Mouse (Mus musculus) hindlimb bud, embryonic 11.5 days (tissue): ENCODE data around the gene Ppfia4.

Experiments used
- DNase-seq: peaks from one replicate; pipeline ENCODE4 v3.0.0-alpha.2; 2012; ENCODE audit warnings: low read depth, low spot score; ENCODE audit errors: extremely low spot score

The Ppfia4 gene

DNA sequence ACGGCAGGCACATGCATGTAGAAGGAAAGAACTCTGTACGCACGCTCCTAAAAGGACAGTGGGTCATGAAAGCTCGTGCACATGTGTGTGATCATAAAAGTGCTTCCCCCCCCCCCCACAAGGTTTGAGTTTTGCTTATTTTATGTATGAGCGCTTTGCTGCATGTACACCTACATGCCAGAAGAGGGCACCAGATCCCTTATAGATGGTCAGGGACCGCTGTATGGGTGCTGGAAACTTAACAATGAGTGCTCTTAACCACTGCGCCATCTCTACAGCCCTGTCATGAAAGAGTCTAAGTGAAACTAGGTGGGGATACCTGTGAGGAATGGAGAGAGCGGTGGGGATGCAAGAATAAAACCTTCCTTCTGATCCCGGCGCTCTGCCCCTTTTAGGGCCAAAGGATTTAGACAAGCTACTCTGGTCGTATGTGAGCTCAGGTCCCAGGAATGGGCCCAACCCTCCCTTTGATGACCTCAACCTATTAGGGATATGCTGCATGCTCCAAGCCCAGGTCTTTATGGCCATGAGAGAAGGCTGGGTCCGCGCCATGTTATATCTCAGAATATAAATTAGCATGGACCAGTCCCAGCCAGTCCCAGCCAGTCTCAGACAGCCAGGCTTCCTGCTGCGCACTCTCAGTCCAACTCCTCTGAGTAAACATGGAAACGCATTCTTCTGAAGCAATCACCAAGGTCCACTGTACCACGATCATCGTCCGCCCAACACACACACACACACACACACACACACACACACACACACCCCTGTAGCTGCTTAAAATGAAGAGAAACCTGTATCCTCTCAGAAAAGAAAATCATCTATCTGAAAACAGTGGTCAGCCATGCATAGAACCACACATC, 7.3 kb upstream of the Ppfia4 start:
- no peak for DNase-seq

DNA sequence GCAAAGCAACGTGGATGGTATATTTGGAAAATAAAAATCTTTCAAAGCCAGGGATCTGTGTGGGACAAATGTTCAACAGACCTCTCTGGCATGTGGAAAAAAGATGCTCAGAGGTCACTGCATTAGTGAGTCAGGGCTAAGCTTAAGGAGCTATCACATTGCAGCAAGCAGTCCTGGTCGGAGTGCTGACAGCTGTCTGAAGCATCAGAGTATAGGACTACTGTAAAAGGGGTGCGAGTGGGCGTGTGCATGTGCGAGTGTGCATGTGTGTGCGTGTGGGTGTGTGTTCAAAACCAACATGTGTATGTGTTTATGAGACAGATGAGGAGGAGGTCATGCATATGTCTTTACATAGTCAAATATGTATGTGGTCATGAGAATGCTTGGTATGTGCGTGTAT, 6.4 kb upstream of the Ppfia4 start:
- no peak for DNase-seq

DNA sequence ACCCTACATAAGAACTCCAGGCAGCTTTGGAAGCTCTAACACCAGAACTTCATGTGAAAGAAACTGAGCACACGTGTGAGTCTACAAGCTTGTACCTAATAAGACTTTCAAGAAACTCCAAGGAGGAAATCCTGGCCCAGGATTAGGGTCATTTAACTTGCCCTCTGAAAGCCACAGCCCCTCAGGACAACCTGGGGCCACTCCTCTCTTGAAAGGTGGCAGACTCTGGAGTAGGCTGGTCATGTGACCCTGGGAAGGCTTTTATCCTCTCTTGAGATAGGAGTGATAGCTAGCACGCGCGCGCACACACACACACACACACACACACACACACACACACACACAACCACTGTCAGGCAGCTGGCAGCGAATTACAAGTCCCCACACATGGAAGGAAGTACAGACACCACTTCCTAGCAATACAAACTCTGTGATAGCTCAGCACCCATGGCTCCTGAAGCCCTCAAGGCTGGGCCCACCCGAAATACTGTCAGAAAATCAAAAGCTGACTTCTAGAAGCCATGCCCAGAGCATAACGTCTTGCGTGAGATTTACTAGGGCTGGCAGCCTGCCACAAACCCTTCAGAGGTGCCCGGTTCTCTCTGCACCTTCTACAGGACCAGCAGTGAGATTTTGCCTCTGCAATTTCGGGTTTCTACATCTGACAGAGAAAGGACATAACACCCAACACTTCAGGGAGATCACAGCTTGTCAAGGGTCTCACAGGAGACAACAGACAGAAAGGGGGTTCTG, 4.4 kb upstream of the Ppfia4 start:
- no peak for DNase-seq

DNA sequence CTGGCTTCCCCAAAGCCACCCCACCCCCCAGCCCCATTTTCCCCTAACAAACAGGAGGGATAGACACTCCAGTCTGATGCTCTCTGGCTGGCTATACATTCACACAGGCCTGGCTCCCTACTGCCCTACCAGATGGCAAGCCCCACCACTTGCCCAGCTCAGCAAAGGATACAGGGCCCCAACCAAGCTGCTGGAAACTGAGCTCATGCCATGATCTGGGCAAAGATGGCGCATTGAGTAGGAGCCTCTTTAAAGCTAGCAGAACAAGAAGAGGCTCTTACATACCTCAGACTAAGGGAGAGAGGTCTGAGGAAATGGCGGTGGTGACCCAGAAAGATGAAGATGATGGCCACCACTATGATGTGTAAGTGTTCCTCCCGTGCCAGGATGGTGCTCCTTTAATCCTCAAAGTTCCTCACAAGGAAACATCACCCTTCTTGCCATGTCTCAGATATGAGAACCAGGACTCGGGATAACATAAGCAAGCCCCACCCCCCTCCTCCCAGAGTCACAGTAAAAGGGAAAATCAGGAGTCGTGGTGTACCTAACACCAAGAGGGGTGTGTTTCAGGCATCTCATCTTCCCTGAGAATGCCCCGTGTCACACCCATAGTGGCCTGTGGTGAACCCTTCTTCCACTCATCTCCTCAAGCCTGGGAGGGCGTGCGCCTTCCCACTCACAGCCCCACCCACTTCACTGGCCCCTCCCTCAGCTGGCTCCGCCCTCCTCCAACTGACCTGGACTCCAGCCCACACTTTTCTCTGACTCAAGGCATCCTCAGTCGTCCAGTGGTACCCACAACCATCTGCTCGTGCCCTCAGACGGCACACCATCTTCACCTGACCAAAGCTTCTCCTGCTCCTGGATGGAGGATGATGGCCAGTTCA, 3.4 kb upstream of the Ppfia4 start:
- DNase-seq, result no peak

DNA sequence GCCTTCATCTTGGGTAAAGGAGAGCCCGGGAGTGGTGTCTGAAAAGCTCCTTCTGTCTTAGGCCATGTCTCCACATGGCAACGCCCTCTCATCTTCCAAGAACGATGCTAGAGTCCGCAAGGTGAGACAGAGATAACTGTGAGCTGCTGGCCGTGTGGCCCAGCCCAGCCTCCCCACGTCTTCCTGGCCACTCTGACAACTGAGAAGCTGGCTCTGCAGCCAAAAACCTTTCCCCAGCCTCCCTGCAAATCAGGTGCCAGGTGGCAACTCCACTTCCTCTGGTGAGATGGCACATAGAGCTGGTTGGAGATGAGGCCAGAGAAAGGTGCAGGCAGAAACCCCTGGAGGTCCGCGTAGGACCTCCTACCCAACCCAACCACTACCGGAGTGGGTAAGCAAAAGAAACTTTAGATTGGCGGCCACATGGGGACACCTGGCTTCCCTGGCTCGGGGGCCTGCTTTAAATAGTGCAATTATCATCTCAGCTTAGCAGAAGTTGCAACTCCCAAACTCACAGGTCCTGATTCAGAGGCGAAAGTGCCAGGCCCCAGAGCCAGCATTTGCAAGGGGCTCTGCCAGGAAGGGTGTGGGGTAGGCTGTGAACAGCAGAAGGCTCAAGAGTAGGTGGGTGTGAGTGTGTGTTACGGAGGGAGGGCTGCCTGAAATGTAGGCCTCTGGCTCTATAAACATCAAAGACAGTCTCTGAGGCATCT, 2.6 kb upstream of the Ppfia4 start:
- DNase-seq, result no peak

DNA sequence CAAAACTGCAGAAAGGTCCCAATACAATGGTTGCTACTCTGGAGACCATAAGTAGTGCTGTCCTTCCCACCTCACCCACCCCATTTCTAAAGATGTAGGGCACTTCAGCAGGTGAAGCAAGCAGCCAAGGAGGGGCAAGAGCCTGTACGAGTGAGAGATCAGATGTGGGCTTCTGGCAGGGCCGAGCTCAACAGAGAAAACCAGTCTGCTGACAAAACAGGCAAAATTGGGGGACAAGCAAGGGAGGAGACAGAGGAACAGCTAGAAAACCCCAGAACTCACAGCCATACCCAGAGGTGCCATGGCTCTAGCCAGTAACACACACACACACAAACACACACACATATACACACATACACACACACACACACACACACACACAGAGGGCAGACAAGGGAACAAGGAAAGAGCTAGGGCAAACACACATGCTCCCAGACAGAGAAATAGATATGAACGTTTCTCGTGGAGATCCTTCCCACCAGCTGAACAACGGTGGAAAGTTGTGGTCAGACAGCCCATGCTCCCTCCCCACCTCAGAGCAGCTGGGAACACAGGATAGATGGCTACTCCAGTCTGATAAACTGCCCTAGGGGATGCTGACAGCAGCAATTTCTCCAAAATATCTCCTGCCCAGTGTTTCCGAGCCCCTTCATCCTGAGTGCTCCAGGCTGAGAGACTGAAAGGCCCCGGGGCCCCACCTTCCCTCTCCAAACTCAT, 1.5 kb upstream of the Ppfia4 start:
- DNase-seq, result no peak

DNA sequence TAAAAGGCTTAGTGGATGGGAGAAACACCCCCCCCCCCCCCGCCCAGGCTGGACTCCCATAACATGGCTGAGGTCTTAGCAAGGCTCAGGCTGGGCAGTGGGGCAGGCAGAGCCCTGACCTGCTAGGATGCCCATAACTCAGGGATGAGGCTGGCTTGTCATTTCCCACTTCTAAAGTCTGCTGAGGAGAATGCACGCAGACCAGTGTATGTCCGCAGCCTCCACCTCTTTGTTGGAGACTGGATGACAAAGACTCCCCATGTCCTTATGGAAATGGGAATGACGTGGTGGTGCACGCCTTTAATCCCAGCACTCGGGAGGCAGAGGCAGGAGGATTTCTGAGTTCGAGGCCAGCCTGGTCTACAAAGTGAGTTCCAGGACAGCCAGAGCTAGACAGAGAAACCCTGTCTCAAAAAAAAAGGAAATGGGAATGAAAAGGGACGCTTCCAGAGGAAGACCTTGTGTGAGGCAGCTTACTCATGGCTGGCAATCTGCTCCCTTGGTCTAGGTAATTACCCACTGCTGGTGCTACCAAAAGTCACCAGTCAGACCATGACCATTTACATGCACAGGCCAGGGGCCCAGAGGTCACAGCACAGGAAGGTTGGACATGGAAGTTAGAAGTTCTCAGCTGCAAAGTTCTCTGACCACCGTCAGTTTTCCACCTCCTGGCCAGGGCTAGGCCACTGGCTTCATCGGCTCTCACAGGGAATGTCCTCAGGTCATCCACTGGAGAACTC, 813 bp upstream of the Ppfia4 start:
- DNase-seq, result no peak

DNA sequence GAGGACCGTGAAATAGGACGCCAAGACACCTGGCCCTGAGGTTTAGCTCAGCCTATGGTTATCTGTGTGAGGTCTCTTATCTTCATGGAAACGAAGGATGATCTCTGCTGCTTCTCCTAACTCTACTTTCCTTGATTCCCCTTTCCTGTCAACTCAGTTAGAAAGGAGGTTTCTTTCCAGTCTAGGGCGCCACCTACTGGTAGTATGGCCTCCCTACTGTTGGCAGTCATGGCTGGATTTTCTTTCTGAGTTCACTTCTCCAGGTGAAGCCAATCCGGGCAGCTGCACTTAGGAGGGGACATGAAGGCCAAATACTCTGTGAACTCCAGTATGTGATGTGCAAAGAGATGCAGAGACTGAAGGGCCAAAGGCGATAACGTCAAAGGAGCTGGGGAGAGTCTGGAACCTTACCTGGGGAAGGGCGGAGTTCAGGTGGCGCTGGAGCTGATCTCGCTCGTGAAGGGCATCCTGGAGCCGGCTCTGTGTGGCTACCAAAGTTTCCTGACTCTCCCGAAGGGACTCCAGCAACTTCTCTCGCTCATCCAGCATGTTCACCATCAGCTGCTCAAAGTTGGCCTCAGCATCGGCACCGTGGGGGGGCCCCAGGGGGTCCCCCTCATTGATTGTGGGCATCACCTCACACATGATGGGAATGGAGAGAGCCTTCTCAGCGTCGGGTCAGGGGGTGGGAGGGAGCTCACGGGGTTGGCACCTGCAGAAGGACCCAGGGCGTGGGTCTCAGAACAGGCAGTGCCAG, 671 bp downstream of the Ppfia4 start:
- peak; percentile 46 for DNase-seq

DNA sequence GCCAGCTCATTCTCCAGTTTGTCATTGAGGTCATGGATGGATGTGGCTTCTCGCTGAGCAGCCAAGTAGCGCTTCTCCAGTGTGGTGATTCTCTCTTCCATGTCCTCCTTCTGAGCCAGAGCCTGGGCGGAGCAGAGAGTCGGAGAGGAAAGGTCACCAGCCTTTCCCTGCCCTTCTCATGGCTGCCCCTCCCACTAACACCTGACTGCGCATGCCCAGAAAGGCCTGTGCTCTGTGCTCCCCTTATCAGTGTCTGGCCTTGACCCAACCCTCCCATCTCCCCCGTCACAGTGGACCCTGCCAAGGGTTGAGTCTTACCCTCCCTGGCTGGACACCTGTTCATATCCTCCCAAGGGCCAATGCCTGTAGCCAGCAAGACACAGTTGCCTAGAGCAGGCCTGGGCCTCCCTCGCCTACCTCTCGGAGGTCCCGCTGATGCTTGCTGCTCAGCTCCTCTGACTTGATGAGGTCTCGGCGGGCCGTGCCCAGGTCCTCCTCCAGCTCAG, 5.8 kb downstream of the Ppfia4 start:
- DNase-seq, result no peak

DNA sequence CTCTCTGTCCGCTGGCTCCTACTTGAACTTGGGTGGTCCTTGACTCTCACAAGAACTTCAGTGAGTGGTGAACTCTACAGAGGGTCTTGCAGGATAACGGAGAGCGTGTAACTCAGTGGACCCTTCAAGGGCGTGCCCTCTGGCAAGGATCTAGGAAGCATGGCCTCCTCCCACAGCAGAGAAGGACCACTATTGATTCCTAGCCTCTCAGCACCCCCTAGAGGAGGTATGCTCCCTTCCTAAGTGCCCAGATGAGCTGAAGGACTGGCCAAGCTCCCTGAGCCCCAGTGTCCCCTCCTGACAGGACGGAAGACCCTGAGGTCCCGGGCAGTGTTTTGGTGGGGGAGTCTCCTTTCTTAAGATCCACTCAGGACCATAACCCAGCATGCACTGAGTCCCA, 10.1 kb downstream of the Ppfia4 start:
- DNase-seq, result no peak

DNA sequence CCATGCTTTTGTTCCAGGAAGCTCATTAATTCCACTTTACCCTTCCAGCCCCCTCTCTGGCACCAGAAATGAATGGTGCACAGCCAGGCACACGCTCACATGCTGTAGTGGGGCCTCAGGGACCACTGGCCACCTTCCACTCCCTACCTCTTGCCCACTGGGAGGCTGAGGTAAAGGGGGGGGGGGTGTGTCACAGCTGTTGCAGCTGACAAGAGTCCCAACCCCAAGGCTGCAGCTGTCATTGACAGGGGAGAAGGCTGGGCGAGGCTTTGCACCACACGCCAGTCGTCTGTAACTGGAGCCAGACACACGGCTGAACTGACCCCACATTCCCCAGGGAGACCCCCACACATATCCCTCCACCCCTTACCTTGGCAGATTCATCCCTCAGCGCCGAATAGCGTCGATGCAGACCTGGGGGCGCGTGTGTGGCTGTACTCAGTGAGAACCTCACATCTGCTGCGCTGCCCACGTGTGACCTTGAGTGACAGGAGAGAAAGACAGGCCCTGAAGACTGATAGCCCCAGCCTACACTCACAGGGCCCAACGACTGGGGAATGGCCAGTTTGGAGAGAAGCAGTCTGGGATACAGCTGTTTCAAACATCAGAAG, 11.9 kb downstream of the Ppfia4 start:
- DNase-seq, result no peak

DNA sequence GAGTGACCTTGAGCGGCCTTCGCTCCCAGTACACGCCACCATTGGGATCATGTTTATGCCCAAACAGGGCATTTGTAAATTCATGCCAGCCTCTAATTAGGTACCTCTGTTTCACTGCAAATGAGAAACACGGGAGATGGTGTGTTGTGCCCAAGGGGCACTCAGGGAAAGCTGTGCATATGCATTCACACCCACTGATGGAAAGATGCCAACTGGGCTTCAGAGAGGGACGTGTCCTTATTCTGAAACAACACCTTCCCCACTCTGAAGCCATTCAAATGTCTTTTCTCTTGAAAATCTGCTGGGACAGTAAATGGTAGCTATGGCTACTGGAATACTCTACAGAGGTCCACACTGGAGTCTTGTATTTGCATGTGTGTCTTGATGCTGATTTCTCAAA, 14.5 kb downstream of the Ppfia4 start:
- no peak for DNase-seq

DNA sequence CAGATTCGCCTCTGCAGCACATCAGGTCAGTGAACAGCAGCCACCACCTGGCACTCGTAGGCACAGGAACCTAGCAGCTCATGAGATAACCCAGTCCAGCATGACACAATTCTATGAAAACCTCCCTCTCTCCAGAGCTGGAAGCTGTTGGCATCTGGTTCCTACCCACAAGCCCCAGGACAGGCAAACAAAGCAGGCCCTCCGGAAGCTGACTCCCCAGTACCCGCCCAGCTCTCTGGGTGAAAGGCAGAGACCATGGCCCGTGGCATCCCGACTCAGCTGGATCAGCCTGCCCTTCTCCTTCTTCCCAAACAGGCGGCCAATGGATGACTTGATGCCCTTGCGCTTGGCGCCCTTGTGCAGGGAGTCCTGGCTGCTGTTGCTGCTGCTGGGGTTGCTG, 16.4 kb downstream of the Ppfia4 start:
- DNase-seq, result no peak

DNA sequence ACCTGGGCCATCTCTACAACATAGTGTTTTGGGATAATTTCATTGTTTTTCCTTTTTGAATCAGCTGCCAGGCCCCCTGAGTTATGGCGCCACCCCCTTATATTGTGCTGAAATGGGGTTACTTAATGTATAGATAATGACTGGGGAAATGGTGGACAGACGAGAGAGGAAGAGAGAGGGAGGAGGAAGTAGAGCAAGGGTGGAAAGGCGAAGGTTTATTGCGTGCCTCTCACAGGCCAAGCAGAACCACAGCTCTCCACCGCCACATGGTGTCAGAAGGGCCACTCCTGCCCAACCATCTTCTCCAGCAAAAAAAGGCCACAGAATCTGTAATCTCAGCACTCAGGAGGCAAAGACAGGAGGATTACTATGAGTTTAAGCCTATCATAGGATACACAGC, 17.5 kb downstream of the Ppfia4 start:
- no peak for DNase-seq

DNA sequence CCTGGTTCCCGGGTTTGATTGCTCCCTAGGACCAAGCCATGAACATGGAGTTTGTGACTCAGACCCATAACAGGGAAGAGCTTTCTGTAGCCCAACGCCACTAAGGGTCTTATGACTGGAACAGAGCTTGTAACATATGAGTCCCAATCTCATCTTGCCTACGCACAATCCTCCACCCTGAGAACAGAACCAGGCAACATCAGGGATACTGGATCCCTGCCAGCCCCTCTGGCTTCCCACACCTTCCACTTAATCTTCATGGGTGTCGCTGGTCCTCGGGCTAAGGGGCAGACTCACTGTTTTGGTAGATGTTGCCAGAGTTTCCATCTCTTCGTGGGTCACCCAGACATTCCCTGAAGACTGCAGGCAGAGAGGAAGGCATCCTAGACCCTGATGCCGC, 21.0 kb downstream of the Ppfia4 start:
- DNase-seq, result no peak

DNA sequence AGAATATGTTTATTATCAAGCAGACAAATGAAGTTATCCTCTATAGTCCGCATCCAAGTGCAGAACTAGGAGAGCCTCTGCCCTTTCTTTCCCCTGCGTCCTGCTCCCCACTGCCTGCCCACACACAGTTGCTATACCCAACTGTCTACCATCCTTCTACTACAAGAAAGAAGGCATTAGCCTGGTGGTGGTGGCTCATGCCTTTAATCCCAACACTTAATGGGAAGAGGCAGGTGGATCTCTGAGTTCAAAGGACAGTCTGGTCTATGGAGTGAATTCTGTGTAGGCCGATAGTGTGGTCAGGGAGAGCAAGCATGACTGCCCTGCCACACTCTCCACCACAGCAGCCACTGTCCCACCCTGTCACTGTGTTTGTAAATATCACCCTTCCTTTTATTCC, 22.0 kb downstream of the Ppfia4 start:
- no peak for DNase-seq

DNA sequence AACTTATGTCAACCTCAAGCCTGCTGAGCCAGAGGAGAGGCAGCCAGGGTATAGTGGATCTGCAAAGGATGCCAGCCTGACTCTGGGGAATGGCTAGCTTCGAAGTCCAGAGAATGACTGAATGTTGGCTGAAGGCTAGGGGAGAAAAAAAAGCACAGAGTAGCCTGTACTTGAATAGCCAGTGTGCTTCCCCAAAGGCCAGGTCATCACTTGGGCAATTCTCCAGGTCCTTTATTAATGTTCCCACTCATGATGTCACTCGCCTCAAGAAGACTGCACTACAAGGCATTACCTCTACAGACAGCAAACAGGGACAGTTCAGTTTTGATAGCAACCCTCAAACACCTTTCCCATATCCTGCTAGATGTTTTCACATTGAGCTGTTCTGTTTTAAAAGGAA, 22.4 kb downstream of the Ppfia4 start:
- no peak for DNase-seq

DNA sequence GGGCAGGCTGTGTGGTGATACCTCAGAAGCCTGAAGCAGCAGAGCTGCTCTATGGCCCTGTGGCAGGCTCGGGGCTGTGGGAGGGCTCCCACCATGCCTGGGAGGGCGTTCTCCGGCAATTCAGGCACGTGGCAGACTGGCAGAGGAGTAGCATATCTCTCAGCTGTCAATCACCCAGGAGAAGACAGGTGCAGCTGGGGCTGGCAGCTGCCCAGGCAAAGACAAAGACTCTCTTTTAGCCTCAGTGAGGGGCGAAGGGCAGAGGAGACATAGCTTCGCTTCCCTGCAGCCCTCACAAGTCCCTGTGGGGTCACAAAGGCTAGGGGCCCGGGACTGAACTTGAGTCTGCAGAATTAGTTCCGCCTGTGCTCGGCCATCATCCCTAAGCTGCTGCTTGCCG, 25.3 kb downstream of the Ppfia4 start:
- no peak for DNase-seq
